Mouse (Mus musculus) NIH3T3 (cell line): ENCODE measurements at regions not wholly inside any gene's neighbourhood (a gene's known extent, or its start where the extent isn't known, plus 50 kb on each side); places are given as distances from the start of the nearest gene placed in this dataset.

ENCODE experiments used
- DNase-seq: peaks from one replicate; pipeline ENCODE4 v3.0.0-alpha.2; 2012; ENCODE audit warnings: low read depth

- no peak for DNase-seq
Observed at GRCm38 (mm10) chr13:84761821-84762220, 427.4 kb upstream of the Ccnh start.

GRCm38 (mm10) chr13:84763916-84764315 is 425.3 kb upstream of the Ccnh start:
- no peak for DNase-seq

GRCm38 (mm10) chr13:84771956-84772355 is 417.3 kb upstream of the Ccnh start:
- DNase-seq, result no peak

GRCm38 (mm10) chr13:84783017-84783937 is 405.9 kb upstream of the Ccnh start:
- DNase-seq, result no peak

- no peak for DNase-seq
Observed at GRCm38 (mm10) chr13:84804241-84804980, 384.8 kb upstream of the Ccnh start.

GRCm38 (mm10) chr13:84805190-84805589 is 384.0 kb upstream of the Ccnh start:
- no peak for DNase-seq

GRCm38 (mm10) chr13:84809605-84810004 is 379.6 kb upstream of the Ccnh start:
- no peak for DNase-seq
